Mouse (Mus musculus) megakaryocyte, embryonic 14.5 days (primary cell): ENCODE data around the gene Tgfbr2.

ENCODE experiments used
- FLI1 ChIP-seq: IDR thresholded peaks from 2 replicates; pipeline ENCODE4 v1.6.1; 2012; ENCODE audit warnings: low read length, inconsistent platforms, mixed read lengths
- GATA1 ChIP-seq: IDR thresholded peaks from 3 replicates; pipeline ENCODE4 v1.6.1; 2012; ENCODE audit warnings: mixed read lengths, low read length, inconsistent platforms, borderline replicate concordance

DNA sequence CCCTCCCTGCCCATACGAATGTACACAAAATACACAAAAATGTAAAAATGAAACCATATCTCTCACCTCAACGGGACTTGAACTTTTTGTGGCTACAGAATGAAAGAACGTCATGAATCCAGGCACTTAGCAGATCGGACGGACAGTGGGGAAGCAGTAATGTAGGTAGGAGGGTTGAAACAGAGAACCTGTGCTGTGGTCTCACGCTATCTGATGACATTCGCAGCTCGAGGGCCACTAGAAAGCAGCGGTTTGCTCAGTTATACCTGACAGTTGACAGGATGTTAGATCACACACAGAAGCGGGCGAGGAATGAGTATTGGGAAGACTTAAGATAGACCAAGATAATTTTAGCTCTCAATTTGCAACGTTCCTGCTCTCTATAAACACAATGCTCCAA, 36.9 kb upstream of the Tgfbr2 start:
- TF ChIP-seq GATA1: no peak
- no peak for TF ChIP-seq FLI1
